Mouse (Mus musculus) stomach, embryonic 14.5 days (tissue): ENCODE data around the gene Lrrc61. TPM values are rescaled to one million over a fixed set of nuclear protein-coding genes. Genes with fewer than 3 reads are reported as not detected.
A peak's percentile ranks its signal among the peaks of the same experiment; 100 is the strongest.

ENCODE experiments used
- ATAC-seq: fragments of 200-750 bp; cut with Nextera tagmentation; 2 replicates; pipeline ENCODE4 v1.8.0; 2017; ENCODE audit warnings: low read depth, moderate TSS enrichment; ENCODE audit not compliant: insufficient number of reproducible peaks, insufficient read depth, low FRiP score
- H3K27ac ChIP-seq: fragments of 300-500 bp; sonication (generic); 2 replicates; pipeline ENCODE4 v1.5.1; 2014; ENCODE audit warnings: mild to moderate bottlenecking, low read length, moderate library complexity, mixed read lengths
- H3K27me3 ChIP-seq: fragments of 300-500 bp; sonication (generic); 2 replicates; pipeline ENCODE4 v1.6.1; 2014; ENCODE audit warnings: low read length, control low read depth, mixed read lengths; ENCODE audit not compliant: control insufficient read depth, insufficient read depth
- H3K36me3 ChIP-seq: fragments of 300-500 bp; sonication (generic); 2 replicates; pipeline ENCODE4 v1.6.1; 2014; ENCODE audit warnings: mild to moderate bottlenecking, control low read depth, low read length, moderate library complexity, mixed read lengths; ENCODE audit not compliant: control insufficient read depth, insufficient read depth
- H3K4me1 ChIP-seq: fragments of 300-500 bp; sonication (generic); 2 replicates; pipeline ENCODE4 v1.6.1; 2014; ENCODE audit warnings: low read length, control low read depth, mixed read lengths; ENCODE audit not compliant: control insufficient read depth, insufficient read depth
- H3K4me2 ChIP-seq: fragments of 300-500 bp; sonication (generic); replicated peaks from 2 replicates; pipeline ENCODE4 v1.6.1; 2014; ENCODE audit warnings: low read depth, low read length, control low read depth
- H3K4me3 ChIP-seq: fragments of 300-500 bp; sonication (generic); 2 replicates; pipeline ENCODE4 v1.5.1; 2014; ENCODE audit warnings: low read depth, low read length, control low read depth
- H3K9ac ChIP-seq: fragments of 300-500 bp; sonication (generic); replicated peaks from 2 replicates; pipeline ENCODE4 v1.6.1; 2014; ENCODE audit warnings: low read depth, mild to moderate bottlenecking, control low read depth, low read length, moderate library complexity, mixed read lengths
- H3K9me3 ChIP-seq: fragments of 300-500 bp; sonication (generic); 2 replicates; pipeline ENCODE4 v1.6.1; 2016; ENCODE audit warnings: low read depth, low read length, control low read depth; ENCODE audit not compliant: control insufficient read depth
- WGBS: fragments of 180-500 bp; shearing (Covaris S2); extraction: QIAGEN DNeasy Blood & Tissue Kit; methylation state at CpG from one replicate; pipeline ENCODE4 v1.1.7; 2014; 5-methylcytosine and 5-hydroxymethylcytosine counted together
- polyA plus RNA-seq: library from polyadenylated mRNA; unstranded; fragments of >200 nt; fragmentation: Nextera tagmentation; extraction: Ambion mirVana; gene quantifications from 2 replicates; pipeline ENCODE4 v1.2.1, GENCODE M21; 2014

Gene Lrrc61
- polyA plus RNA-seq, 1 experiment from 2014 or later: 4.6 TPM

- peaks cover 5% of the 10 kb centered on the region for H3K9me3 ChIP-seq
- no peak for ATAC-seq
- no peaks in the 10 kb centered on the region for H3K27me3 ChIP-seq
- peaks cover 6% of the 10 kb centered on the region; the same call in 1 of the 2 replicates for H3K36me3 ChIP-seq
- no peak overlapping the region for H3K4me2 ChIP-seq
- 85% methylated on average over 3 of the region's 3 CpGs for WGBS
- H3K4me1 ChIP-seq: peaks cover 5% of the 10 kb centered on the region; the same call in 1 of the 2 replicates
- H3K9ac ChIP-seq: no peak overlapping the region
- no peak overlapping the region for H3K4me3 ChIP-seq
- no peak overlapping the region for H3K27ac ChIP-seq
These were observed 36.7 kb downstream of the Lrrc61 start for GRCm38 (mm10) chr6:48591221-48591845.

GRCm38 (mm10) chr6:48591871-48592270, 37.3 kb downstream of the Lrrc61 start:
- Histone ChIP-seq H3K4me2 (no peak overlapping the region), H3K27ac (no peak overlapping the region), H3K27me3 (no peaks in the 10 kb centered on the region), H3K36me3 (peaks cover 11% of the 10 kb centered on the region), H3K4me3 (no peak overlapping the region), H3K9ac (no peak overlapping the region), H3K9me3 (peaks cover 10% of the 10 kb centered on the region), H3K4me1 (peaks cover 5% of the 10 kb centered on the region; the same call in 1 of the 2 replicates)
- WGBS: 83% methylated on average over 6 of the region's 6 CpGs
- ATAC-seq: no peak

GRCm38 (mm10) chr6:48593158-48594042, 38.8 kb downstream of the Lrrc61 start, which contains the start of the genes Repin1 and Gm44965:
TSS of gene Repin1 (plus strand) at chr6:48593883.
TSS of gene Gm44965 (plus strand) at chr6:48593941.
- H3K4me2 ChIP-seq: peak within 1 kb of the TSS; percentile 56
- H3K4me3 ChIP-seq: peak within 1 kb of the TSS; percentile 70
- peaks cover 26% of the 10 kb centered on the region for H3K36me3 ChIP-seq
- H3K4me1 ChIP-seq: peaks cover 5% of the 10 kb centered on the region; the same call in 1 of the 2 replicates
- peak within 1 kb of the TSS; percentile 82 for H3K9ac ChIP-seq
- peaks cover 26% of the 10 kb centered on the region for H3K9me3 ChIP-seq
- WGBS: 8% methylated on average over 45 of the region's 45 CpGs
- peak; percentile 91 for ATAC-seq
- H3K27me3 ChIP-seq: no peaks in the 10 kb centered on the region
- peak within 1 kb of the TSS; percentile 80 for H3K27ac ChIP-seq

GRCm38 (mm10) chr6:48594043-48594738, 39.6 kb downstream of the Lrrc61 start:
- Histone ChIP-seq H3K36me3 (peaks cover 33% of the 10 kb centered on the region), H3K9me3 (peaks cover 26% of the 10 kb centered on the region), H3K27me3 (no peaks in the 10 kb centered on the region), H3K4me2 (peak overlapping the region; percentile 56), H3K9ac (peak overlapping the region; percentile 82), H3K4me1 (peaks cover 5% of the 10 kb centered on the region; the same call in 1 of the 2 replicates), H3K27ac (peak overlapping the region; percentile 80), H3K4me3 (peak overlapping the region; percentile 70)
- WGBS: 2% methylated on average over 31 of the region's 41 CpGs
- peak; percentile 24; the same call in 1 of the 2 replicates for ATAC-seq

- no peak for ATAC-seq
- Histone ChIP-seq H3K4me2 (peak overlapping the region; percentile 56), H3K9ac (no peak overlapping the region), H3K4me1 (peaks cover 5% of the 10 kb centered on the region; the same call in 1 of the 2 replicates), H3K36me3 (peaks cover 39% of the 10 kb centered on the region), H3K27me3 (no peaks in the 10 kb centered on the region), H3K4me3 (peak overlapping the region; percentile 70; the same call in 1 of the 2 replicates), H3K9me3 (peaks cover 26% of the 10 kb centered on the region), H3K27ac (no peak overlapping the region)
- 33% methylated on average over 1 of the region's 1 CpGs for whole genome bisulfite sequencing
These were observed 40.7 kb downstream of the Lrrc61 start for GRCm38 (mm10) chr6:48595278-48595677.

GRCm38 (mm10) chr6:48596545-48597232, 42.1 kb downstream of the Lrrc61 start:
- no peak overlapping the region for H3K27ac ChIP-seq
- no peak overlapping the region for H3K4me2 ChIP-seq
- peaks cover 8% of the 10 kb centered on the region; the same call in 1 of the 2 replicates for H3K4me1 ChIP-seq
- H3K36me3 ChIP-seq: peaks cover 39% of the 10 kb centered on the region
- no peak overlapping the region for H3K9ac ChIP-seq
- H3K27me3 ChIP-seq: no peaks in the 10 kb centered on the region
- no peak overlapping the region for H3K4me3 ChIP-seq
- no peak for ATAC-seq
- peaks cover 26% of the 10 kb centered on the region for H3K9me3 ChIP-seq
- 96% methylated on average over 45 of the region's 45 CpGs for WGBS

GRCm38 (mm10) chr6:48597233-48597625, 42.6 kb downstream of the Lrrc61 start:
- Histone ChIP-seq H3K4me2 (no peak overlapping the region), H3K36me3 (peaks cover 39% of the 10 kb centered on the region), H3K9me3 (peaks cover 26% of the 10 kb centered on the region), H3K4me3 (no peak overlapping the region), H3K9ac (no peak overlapping the region), H3K27ac (no peak overlapping the region), H3K4me1 (peaks cover 8% of the 10 kb centered on the region; the same call in 1 of the 2 replicates), H3K27me3 (no peaks in the 10 kb centered on the region)
- ATAC-seq: no peak
- WGBS: 97% methylated on average over 27 of the region's 27 CpGs
